Mouse (Mus musculus) liver, embryonic 14.5 days (tissue): ENCODE measurements at regions not wholly inside any gene's neighbourhood (a gene's known extent, or its start where the extent isn't known, plus 50 kb on each side); places are given as distances from the start of the nearest gene placed in this dataset.

Experiments used
- CTCF ChIP-seq: IDR thresholded peaks from 2 replicates; pipeline ENCODE4 v1.5.1; 2016; ENCODE audit warnings: antibody characterized with exemption, low read depth, control low read depth
- EP300 ChIP-seq: IDR thresholded peaks from 2 replicates; pipeline ENCODE4 v1.6.1; 2016; ENCODE audit warnings: antibody characterized with exemption, low read depth

GRCm38 (mm10) chr15:96075615-96076014, 211.7 kb upstream of the Arid2 start:
- TF ChIP-seq CTCF (no peak), EP300 (no peak)
